Mouse (Mus musculus) stomach, postnatal 0 days (tissue): ENCODE results near the gene Rnf208.

Source experiments
- CTCF ChIP-seq: IDR thresholded peaks from 2 replicates; pipeline ENCODE4 v1.5.1; 2016; ENCODE audit warnings: antibody characterized with exemption, low read depth, mild to moderate bottlenecking, moderate library complexity
- EP300 ChIP-seq: optimal IDR thresholded peaks from 2 replicates; pipeline ENCODE3; 2016; ENCODE audit warnings: antibody characterized with exemption

DNA sequence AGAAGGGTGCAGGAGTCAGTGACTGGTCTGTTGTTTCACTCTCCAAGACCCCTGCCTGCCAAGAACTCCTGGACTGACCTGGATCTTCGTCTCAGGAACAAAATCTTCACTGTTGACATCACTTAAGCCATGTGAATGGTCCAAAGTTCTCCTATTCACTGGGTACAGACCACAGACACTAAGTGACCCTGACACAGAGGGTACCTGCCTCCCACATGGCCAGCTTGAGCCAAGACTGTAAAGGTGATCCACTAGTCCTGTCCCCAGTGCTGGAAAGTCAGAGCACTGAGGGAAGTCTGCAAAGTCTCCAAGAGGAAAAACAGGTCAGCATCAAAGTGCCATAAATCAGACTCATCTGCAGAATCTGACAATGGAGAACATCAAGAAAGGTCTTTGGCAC is 34.5 kb upstream of the Rnf208 start:
- TF ChIP-seq EP300 (no peak), CTCF (no peak)
